Mouse (Mus musculus) CH12.LX (cell line): ENCODE results near the gene Lect2.

Experiments
- CTCF ChIP-seq, 2 experiments: IDR thresholded peaks in 1 of 2; conservative IDR thresholded peaks in 1 of 2; 2 replicates each; pipeline ENCODE4 v1.5.1; 2011 to 2012; ENCODE audit warnings: low read depth in 2 of 2, low read length in 2 of 2, improper control_type of control experiment in 1 of 2, inconsistent platforms in 1 of 2, mild to moderate bottlenecking in 1 of 2, moderate library complexity in 1 of 2
- E2F4 ChIP-seq: IDR thresholded peaks from 2 replicates; pipeline ENCODE4 v1.6.1; 2011; ENCODE audit warnings: low read depth, low read length, improper control_type of control experiment; ENCODE audit not compliant: insufficient replicate concordance
- EP300 ChIP-seq: IDR thresholded peaks from 2 replicates; pipeline ENCODE4 v1.6.1; 2011; ENCODE audit warnings: low read length, improper control_type of control experiment
- MAX ChIP-seq: IDR thresholded peaks from 2 replicates; pipeline ENCODE4 v1.6.1; 2011; ENCODE audit warnings: low read length, improper control_type of control experiment
- MAZ ChIP-seq: IDR thresholded peaks from 2 replicates; pipeline ENCODE4 v1.6.1; 2012; ENCODE audit warnings: low read depth, mild to moderate bottlenecking, inconsistent platforms, low read length, improper control_type of control experiment, moderate library complexity
- POLR2A ChIP-seq: IDR thresholded peaks from 2 replicates; pipeline ENCODE4 v1.6.1; 2011; ENCODE audit warnings: low read depth, mild to moderate bottlenecking, improper control_type of control experiment, low read length
- SMC3 ChIP-seq: IDR thresholded peaks from 2 replicates; pipeline ENCODE4 v1.6.1; 2011; ENCODE audit warnings: low read depth, low read length, improper control_type of control experiment
- USF1 ChIP-seq: IDR thresholded peaks from 2 replicates; pipeline ENCODE4 v1.6.1; 2014; ENCODE audit warnings: low read depth, mild to moderate bottlenecking, inconsistent platforms, low read length, improper control_type of control experiment

DNA sequence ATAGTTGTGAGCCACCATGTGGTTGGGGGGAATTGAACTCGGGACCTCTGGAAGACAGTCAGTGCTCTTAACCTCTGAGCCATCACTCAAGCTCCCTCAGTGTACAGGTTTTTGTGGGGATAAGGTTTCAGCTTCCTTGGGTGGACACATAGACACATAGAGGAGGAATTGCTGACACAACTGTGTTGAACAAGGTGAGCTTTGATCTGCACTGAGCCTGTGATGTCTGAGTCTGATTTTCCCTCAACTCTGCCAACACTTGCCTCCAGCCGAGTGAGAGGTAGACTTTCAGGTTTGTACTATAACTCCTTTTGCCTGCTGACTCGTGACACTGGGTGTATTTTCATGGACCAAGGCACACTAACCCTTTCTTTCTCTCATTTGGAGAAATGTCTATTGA lies 8.4 kb upstream of the Lect2 start:
- no peak for TF ChIP-seq MAZ
- no peak for TF ChIP-seq POLR2A
- TF ChIP-seq SMC3 = no peak
- no peak for TF ChIP-seq E2F4
- TF ChIP-seq USF1 = no peak
- TF ChIP-seq CTCF (conservative IDR thresholded peaks at IDR 0.05 in 1 of 2, IDR thresholded peaks at IDR 0.05 in 1 of 2; ENCODE audit: low read depth in 2 of 2, low read length in 2 of 2) = no peak
- no peak for TF ChIP-seq MAX
- TF ChIP-seq EP300 = no peak
